Mouse (Mus musculus): Measurements from ENCODE around the gene Surf2.

Gene Surf2

DNA sequence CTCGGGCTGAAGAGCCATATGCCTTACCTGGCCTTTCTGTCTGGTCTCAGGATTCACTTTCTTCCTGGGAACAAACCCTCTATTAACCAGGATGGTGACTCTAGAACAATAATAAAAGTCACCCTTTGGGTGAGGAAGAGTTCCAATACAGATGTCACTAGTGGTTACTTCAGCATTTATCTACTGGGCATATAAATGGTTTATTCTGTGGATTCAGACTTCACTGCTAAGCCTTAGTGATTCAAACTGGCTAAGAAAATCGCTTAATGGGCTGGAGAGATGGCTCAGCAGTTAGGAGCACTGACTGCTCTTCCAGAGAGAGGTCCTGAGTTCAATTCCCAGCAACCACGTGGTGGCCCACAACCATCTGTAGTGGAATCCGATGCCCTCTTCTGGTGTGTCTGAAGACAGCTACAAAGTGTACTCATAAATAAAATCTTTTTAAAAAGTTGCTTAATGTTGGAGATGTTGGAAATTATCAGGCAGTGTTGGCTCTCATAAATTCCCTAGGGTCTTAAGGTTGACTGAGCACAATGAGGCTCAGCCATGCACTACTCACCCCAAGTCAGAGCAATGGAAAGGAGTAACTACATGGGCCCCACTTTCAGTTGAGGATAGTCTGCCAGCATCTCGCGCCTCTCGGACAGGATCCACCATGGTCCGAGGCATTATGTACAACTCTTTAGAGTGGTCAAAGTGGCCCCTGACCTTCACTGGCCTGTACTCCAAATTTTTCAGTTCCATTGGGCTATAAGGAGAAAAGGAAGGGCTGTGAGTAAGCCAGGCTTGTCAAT, 1.8 kb upstream of the Surf2 start:
- DNase-seq (ENCODE audit: low spot score in 2 of 2), result no peak

DNA sequence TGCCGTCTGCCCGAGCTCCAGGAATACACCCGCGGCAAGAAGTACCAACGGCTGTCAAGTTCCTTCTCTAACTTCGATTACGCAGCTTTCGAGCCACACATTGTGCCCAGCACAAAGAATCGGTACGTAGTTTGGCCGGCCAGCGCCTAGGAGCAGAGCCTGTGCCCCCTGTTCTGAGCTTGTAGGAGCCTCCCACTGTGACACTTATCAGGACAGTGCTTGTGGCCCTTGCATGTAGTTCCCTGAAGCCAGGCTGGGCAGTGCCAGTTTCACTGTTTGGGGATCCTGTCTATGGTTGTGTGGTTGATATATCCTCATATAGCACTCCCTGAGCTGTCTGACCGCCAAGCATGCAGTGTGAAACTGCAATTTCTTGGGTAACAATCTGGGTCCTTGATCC, 571 bp downstream of the Surf2 start:
- DNase-seq (ENCODE audit: low spot score in 2 of 2), result no peak

DNA sequence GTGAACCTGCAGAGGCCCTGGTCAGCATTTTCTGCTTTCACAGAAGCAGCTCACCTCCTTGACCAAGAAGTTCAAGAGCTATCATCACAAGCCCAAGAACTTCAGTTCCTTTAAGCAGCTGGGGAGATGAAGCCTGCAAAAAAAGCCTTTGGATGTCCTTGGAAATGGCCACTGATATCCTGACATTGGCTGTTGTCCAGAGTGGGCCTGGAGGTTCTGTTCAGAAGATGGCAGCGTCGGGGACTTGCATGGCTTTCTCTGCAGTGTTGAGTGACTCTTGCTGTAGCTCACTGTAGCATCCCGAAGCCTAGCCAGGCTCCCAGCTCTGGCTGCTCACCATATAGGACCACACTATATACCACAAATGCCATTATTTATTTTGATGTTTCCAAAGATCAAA, 3.5 kb downstream of the Surf2 start:
- DNase-seq (ENCODE audit: low spot score in 2 of 2), result no peak

DNA sequence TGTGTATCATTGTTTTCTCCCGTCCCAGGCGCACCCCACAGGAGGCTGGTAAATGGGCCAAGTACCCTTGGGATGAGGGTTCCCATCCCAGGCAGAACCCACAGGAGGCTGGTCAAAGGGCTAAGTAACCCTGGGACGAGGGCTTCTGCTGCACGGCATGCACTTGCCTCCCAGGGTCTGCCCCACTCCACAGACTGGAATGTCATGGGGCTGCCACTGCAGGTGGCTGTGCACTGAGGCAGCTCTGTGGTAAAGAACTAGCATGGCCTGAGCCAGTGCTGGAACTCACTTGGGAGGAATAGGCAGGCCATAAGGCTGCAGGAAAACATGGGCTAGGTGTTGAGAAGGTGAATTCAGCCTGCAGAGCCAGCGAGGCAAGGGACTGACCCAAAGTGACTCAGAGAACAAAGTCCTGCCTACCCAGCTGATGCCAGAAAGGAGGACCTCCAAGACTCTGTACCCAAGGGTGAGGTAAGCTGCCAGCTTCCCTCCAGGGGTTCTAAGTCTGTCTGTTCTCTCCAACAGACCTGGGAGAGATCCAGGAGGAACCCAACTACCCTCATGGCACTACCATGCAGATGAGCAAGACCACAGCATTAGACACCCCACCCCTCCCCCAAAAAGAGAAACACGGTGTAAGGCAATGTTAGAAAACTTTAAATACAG, 4.2 kb downstream of the Surf2 start:
- no peak for DNase-seq (ENCODE audit: low spot score in 2 of 2)

DNA sequence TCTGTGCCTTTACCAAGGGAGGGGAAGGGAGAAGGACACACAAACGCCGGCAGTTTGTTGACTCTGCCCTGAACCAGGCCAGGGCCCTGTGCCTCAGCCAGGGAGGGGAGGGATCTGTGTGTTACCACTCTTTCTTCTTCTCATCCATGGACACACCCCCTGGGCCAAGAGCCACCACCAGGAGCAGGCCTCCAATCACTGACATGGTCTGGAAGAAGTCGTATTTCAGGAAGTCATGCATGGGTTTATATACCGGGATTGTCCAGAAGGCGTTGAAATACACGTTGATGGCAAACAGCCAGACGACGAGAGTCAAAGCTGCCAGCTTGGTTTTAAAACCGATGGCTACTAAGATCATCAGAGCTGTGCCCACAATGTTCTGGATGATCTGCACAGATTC, 5.6 kb downstream of the Surf2 start:
- DNase-seq (ENCODE audit: low spot score in 2 of 2), result no peak

DNA sequence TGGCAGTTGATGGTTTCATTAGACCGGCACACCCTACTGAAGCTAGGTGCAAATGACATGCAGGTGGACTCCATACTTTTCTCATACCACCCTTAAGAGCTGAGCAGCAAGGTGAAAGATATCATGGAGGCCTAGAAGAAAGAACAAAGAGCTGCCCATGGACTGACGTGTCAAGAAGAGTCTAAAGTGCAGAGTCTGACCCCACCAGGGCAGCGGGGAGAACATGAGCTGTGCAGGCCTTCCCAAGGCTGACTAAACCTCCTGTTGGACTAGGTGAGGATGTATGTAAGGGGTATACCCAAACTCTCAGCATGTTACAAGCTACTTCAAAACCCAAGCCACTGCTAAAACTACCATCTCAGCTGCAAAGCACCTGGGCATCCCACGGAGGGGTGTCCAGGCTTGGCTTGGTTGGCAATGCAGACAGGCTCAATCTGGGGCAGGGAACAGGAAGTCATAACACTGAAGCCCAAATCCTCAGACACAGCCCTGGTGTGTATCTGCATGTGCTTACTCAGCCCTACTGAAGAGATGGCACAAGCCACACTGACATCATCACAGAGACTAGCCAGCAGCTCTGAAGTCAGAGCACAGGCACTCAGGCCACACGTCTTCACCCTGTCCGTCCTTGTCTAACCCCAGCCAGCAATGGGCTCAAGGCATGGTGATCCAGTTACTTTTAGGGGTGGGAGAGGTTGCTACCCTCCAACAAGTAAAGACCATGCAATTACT, 11.7 kb downstream of the Surf2 start:
- no peak for DNase-seq (ENCODE audit: low spot score in 2 of 2)

DNA sequence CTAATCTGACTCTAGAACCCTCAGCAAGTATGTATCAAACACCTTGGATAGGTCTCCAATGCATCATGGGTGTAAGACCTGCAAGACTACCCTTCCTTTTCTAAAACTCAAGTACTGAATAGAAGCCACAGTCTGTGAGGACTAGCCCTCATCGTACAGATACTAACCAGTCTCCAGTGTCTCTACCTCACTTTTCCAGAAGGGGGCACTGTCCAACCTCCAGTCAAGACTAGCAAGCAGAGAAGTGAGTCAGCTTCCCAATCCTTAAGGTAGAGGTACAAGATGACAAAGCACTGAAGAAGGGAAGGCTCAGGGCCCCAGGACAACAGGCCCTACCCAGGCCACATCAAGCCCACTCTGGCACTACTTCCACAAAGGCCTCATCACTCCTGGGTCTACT, 14.2 kb downstream of the Surf2 start:
- peak in 1 of 2 experiments; percentile 85 for DNase-seq (ENCODE audit: low spot score in 2 of 2)

DNA sequence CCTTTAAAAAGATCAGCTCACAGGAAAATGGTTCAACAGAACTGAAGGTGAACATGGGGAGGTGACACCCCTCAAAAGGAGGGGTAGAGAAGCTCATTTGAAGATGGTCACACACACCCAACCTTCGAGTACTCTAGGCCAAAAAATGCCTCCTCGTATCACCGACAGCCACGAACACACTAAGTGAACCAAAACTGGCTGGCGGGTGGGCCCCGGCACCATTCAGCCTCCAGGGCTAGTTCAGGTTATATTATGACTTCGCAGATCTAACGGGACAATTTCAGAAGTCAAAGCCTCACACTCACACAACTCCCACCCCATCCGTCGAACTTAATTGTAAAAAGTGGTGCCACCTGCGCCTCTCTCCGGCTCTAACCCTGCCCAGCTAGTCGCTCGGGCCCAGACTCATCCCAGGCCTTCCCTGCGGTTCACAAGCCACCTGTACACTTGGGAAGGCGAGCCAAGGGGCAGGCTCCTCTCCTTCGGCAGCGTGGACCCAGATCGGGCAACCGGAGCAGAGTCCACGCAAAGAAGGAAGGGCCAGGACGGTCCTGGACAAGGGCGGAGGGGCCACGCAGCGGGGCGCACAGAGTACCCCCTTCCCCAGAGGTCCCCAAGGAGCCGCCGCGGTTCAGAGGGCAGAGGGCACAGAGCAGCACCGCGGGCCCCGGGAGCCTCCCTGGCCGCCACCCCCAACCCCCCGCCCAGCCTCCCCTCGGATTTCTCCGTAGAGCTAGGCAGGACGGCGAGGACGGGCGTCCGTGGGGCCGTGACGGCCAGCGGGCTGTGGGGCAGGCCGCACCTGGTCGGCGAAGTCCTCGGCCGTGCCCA, 16.5 kb downstream of the Surf2 start:
- DNase-seq (ENCODE audit: low spot score in 2 of 2), result no peak

DNA sequence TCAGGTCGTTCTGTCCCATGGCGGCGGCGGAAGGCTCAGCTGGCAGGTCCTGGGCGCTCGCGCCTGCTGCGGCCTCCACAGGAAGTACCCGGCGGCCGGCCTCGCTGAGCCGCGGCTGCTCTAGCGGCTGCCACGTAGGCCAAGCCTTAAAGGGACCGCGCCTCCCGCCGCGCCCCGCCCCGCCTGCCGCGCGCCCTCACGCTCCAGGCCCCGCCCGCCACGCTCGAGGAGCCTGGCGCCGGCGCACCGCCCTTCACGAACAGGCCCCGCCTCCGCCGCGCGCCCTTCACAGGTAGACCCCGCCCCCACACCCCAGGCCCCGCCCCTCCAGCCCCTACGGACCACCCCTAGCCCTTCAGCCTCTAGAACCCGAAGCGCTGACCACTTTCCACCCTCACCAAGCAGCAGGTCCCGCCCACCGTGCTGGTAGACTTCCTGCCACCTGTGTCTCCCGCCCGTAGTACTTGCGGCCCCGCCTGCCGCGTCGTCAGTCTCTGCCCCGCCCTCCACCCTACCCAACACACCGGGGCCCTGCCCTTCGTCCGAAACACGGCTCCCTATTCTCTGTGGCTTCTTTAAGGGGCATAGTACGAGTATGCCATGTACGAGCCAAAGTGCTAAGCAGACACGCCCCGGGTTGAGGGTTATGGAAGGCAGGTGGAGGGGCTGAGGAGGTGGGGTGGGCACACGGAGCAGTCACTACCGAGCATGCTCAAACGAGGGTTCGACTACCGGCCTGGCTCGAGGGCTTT, 17.3 kb downstream of the Surf2 start, which contains the start of the genes Surf4 and Stkld1:
Surf4 (minus strand) TSS at position 625 of the 752 bp plus-strand sequence.
Stkld1 (plus strand) TSS at position 744 of the 752 bp plus-strand sequence.
- peak; percentile 76 to 91 for DNase-seq (ENCODE audit: low spot score in 2 of 2)

DNA sequence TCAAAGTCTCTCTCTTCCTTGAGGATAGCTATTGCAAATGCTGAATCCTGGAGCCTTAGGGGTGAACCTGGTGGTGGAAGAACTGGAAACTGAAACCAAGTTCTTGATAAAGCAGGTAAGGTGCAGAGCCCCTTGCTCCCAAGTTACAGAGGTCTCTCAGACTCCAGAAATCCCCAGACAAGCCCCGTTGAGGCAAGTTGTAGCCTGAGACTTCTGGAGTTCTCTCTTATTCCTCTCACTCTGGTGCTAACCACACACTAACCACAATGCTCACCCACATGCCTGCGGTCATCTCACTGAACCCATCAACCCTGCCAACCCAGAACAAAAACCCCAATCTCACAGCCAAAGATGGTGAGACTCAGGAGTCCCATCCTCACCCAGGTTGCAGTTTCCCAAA, 19.1 kb downstream of the Surf2 start:
- DNase-seq (ENCODE audit: low spot score in 2 of 2), result no peak

DNA sequence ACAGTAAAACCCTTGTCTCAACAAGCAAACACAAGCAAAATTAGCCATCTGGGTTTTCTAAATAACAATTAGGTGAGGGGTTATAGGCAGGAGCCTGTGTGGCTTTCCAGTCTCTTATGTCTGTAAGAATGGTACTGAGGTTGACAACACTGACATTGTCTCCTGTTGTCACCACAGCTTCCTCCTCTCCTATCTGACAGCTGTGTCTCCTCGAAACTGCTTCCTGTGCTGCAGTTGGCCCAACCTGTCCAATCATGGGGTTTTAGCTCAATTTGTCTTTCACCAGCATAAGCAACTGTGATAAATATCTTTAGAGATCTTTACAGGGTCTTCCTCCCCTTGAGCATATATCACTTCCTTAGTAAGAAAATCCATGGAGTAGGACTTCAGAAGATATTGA, 20.3 kb downstream of the Surf2 start:
- DNase-seq (ENCODE audit: low spot score in 2 of 2), result no peak

DNA sequence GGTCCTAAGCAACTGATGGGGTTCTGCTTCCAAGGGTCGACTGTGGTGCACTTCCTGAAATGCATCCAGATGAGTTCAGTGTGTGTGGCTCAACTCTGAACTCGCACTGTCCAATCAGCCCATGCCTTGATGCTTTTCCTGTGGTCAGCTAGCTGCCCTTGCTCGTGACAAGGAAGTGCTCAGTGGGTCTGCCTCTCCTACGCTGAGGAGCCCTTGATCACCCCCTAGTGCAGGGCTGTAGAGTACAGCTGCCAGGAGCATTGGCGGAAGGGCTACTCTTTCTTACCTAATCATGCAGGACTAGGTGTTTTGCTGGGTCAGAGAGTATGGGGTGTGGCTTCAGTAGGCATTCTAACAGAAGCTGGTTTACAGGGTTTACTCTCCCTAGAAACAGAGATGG, 25.4 kb downstream of the Surf2 start:
- no peak for DNase-seq (ENCODE audit: low spot score in 2 of 2)

DNA sequence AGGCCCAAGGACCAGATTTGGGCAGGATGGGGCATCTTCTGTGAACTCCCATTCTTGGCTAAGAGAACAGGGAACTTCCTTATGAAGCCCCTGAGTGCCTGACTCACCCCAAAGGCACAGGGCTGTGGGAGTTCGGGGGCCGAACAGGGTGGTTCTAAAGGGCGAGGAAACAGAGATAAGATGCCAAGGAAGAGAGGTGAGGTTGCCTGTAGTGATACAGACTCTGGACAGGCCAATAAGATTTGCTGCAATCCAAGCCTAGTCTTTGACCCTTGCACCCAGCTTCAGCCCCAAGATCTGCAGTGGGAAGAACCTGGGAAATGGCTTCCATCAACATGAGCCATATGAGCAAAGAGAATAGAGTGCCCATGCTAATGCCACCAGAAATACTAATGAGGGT, 27.1 kb downstream of the Surf2 start:
- DNase-seq (ENCODE audit: low spot score in 2 of 2), result no peak

DNA sequence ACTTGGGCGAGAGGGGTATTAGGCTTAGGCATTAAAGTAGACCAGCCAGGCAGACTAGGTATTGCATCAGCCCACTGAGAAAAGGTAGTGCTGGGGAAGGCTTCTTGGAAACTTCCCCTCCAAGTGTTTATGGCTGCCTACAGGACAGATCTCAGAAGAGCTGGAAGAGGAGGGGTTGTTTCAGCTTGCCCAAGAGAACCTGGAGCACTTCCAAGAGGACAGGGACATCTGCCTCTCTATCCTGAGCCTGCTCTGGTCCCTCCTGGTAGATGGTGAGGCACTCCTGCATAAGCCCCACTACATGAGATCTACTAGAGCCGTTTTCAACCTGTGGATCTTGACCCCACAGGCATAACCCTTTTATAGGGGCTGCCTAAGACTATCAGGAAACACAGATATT, 34.2 kb downstream of the Surf2 start:
- no peak for DNase-seq (ENCODE audit: low spot score in 2 of 2)

DNA sequence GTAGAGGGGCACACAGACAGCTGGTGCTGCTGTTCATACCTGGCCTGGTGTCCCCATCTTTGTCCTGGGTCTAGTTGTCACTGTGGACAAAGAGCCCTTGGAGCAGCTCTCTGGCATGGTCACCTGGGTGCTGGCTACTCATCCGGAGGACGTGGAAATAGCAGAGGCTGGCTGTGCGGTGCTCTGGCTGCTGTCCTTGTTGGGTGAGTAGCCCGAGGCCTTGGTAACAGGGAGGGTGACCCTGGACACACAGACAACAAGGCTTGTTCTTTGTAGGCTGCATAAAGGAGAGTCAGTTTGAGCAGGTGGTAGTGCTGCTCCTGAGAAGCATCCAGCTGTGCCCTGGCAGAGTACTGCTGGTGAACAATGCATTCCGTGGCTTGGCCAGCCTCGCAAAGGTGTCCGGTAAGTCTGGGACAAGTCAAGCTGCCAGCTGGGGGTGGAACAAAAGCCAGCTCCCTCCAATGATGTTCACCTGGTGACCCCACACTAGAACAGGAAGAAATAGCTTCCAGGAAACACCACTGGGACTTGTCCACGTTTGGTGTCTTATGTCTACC, 35.3 kb downstream of the Surf2 start:
- DNase-seq (ENCODE audit: low spot score in 2 of 2), result no peak

DNA sequence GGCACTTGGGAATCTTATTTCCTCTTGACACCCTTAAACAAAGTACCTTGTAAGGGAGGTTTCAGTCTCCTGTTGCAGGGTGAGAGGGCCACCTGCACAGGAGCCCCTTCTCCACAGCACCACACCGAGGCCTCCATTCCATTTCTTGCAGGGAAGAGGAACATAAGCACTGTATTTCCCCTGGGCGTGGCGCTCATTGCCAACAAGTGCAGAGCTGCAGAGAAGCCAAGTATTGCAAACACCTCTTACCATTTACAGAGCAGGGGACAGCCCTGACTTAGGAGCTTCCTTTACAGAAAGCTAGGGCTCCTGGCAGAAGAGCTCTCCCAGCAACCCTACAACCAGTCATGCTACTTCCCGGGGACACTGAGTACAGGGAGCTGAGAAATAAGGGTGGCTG, 36.0 kb downstream of the Surf2 start:
- DNase-seq (ENCODE audit: low spot score in 2 of 2), result no peak

DNA sequence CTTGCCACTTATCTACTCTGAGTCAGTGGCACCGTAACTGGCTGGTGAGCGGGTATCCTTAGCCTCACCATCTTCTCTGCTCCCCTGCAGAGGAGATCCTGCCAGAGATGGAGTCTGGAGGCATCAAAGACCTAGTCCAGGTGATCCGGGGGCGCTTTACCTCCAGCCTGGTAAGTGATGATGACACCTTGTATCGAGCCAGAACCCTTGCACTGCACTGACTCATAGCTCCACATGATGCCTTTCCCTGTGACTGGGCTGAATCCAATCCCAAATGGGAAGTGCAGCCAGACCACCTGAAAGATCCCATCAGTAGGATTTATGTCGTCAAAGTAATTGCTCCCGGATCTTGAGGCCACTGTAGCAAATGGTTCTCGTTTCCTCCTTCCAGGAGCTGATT, 36.7 kb downstream of the Surf2 start:
- no peak for DNase-seq (ENCODE audit: low spot score in 2 of 2)

DNA sequence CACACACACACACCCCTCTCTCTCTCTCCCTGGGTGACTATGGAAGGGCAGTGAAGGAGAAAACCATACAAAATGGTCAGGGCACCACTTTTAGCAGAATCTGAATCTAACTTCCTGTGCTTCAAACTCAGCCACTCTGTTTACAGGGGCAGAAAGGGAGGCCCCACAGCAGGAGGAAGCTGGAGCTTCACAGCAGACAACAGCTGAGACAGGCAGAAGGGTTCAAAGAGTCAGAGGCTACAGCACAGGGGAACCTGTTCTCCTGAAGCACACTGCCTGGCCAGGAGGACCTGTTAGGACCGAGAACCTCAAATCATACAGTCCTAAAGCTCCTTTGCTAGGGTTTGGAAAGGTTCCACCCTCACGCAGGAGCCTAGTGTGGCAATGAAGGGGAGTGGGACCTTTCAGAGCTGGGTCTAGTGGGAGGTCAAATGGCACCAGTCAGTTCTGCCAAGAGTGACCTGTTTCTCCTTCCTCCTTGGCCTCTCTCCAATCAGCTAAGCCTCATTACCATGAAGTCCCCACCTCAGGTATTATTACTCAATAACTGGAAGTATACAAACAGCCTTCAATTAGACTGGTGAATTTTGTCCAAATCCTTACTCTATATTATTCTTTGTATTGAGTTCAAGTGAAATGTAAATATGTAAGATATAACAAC, 38.7 kb downstream of the Surf2 start:
- no peak for DNase-seq (ENCODE audit: low spot score in 2 of 2)

DNA sequence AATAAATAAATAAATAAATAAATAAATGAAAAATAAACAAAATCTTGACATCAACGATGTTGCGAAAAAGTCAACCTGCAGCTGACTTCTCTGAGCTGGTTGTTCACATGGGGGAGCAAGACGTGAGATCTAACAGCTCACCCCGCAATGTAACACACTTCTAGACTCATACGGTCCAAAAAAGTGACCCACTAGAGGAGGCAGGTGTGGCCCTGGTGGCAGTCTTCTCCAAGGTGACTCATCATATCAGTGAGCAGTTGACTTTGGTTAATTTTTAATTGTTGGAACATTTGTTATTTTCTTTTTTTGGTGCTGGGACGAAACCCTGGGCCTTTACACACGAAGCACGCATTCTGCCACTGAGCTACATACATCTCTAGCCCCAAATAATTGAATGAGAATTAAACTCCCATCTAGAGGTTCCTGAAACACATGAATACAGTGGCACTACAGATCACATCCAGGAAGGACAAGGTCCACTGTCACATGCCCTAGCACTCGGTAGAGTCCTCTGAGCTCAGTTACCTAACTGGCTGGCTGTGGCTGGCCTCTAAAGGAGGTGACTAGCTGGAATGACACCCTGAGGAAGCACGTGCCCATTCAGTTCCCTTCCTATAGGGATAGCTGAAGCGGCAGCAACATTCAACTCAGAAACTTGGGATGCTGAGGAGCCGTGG, 40.8 kb downstream of the Surf2 start:
- DNase-seq (ENCODE audit: low spot score in 2 of 2), result no peak

DNA sequence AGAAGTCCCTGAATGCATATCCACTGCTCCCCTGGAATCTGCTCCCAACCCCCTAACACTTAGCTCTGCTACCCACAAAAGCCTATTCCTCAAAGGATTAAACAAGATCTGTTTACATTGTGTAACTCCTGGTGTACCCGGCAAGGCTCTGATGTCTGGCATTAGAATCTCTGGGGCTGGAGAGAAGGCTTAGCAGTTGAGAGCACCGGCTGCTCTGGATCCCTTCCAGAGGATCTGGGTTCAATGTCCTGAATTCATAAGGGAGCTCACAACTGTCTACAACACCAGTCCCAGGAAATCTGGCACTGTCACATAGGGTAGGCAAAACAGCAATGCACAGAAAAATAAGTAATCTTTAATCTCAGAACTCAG, 41.3 kb downstream of the Surf2 start:
- DNase-seq (ENCODE audit: low spot score in 2 of 2), result no peak
